7 mouse cellular contexts compared by ENCODE assay signal in genomic region chr13:113515162-113515600, GRCm38 (mm10).
DNase-seq lines count a peak whose midpoint lies in the region; ATAC-seq and TF ChIP-seq lines count a peak whose summit lies in the region.

No protein-coding gene starts in this region.

- H3K9me3 ChIP-seq in midbrain, postnatal 0 days (ENCODE audit: low read length) = no peaks in the 10 kb centered on the region
- no peaks in the 10 kb centered on the region for H3K9me3 ChIP-seq in midbrain, embryonic 13.5 days
- H3K9me3 ChIP-seq in heart, embryonic 15.5 days (replicated peaks) = no peaks in the 10 kb centered on the region
- no peaks in the 10 kb centered on the region for H3K9me3 ChIP-seq in lung, postnatal 0 days (ENCODE audit: low read length)

- H3K27ac ChIP-seq in midbrain, postnatal 0 days (ENCODE audit: low read depth, low read length) = no peak overlapping the region
- no peak overlapping the region for H3K27ac ChIP-seq in midbrain, embryonic 13.5 days
- H3K27ac ChIP-seq in heart, embryonic 15.5 days = peak overlapping the region; percentile 59
- H3K27ac ChIP-seq in lung, postnatal 0 days (ENCODE audit: low read length) = no peak overlapping the region

- TF ChIP-seq CTCF in midbrain, postnatal 0 days (IDR thresholded peaks at IDR 0.05) = peak; percentile 31
- peak; percentile 48 for TF ChIP-seq CTCF in lung, postnatal 0 days (IDR thresholded peaks at IDR 0.05)

- TF ChIP-seq EP300 in lung, postnatal 0 days (IDR thresholded peaks at IDR 0.05) = no peak

- no peaks in the 10 kb centered on the region for H3K27me3 ChIP-seq in midbrain, postnatal 0 days (ENCODE audit: insufficient read depth, low read length)
- H3K27me3 ChIP-seq in midbrain, embryonic 13.5 days = no peaks in the 10 kb centered on the region
- H3K27me3 ChIP-seq in heart, embryonic 15.5 days = no peaks in the 10 kb centered on the region
- H3K27me3 ChIP-seq in lung, postnatal 0 days (replicated peaks; ENCODE audit: insufficient read depth, low read length) = no peaks in the 10 kb centered on the region

- H3K9ac ChIP-seq in midbrain, postnatal 0 days (replicated peaks; ENCODE audit: low read length, poor library complexity, severe bottlenecking) = no peak overlapping the region
- no peak overlapping the region for H3K9ac ChIP-seq in midbrain, embryonic 13.5 days (replicated peaks)
- H3K9ac ChIP-seq in heart, embryonic 15.5 days = no peak overlapping the region
- H3K9ac ChIP-seq in lung, postnatal 0 days (replicated peaks; ENCODE audit: low read depth) = no peak overlapping the region; the same call in 1 of the 2 replicates

- peak; percentile 36 for DNase-seq in midbrain, postnatal 0 days (ENCODE audit: low spot score)
- peak; percentile 65 for DNase-seq in embryo, embryonic 10 days (ENCODE audit: low spot score)
- peak; percentile 56 for DNase-seq in lung, postnatal 0 days (ENCODE audit: low spot score)
- DNase-seq in thymus, postnatal 4 days = peak; percentile 16
- no peak for DNase-seq in spleen, postnatal 4 days (ENCODE audit: low spot score in 2 of 2)

- H3K4me1 ChIP-seq in midbrain, postnatal 0 days (ENCODE audit: insufficient read depth, low read length) = no peaks in the 10 kb centered on the region
- no peaks in the 10 kb centered on the region for H3K4me1 ChIP-seq in midbrain, embryonic 13.5 days (replicated peaks)
- H3K4me1 ChIP-seq in heart, embryonic 15.5 days (replicated peaks) = peaks cover 7% of the 10 kb centered on the region; the same call in 1 of the 2 replicates
- peaks cover 6% of the 10 kb centered on the region for H3K4me1 ChIP-seq in lung, postnatal 0 days (ENCODE audit: insufficient read depth, low read depth, low read length)

- H3K4me3 ChIP-seq in midbrain, postnatal 0 days (ENCODE audit: low read depth, low read length) = no peak overlapping the region
- H3K4me3 ChIP-seq in midbrain, embryonic 13.5 days (replicated peaks) = no peak overlapping the region
- H3K4me3 ChIP-seq in heart, embryonic 15.5 days = no peak overlapping the region
- H3K4me3 ChIP-seq in lung, postnatal 0 days (ENCODE audit: low read depth, low read length) = no peak overlapping the region

- ATAC-seq in midbrain, postnatal 0 days (ENCODE audit: low FRiP score) = no peak
- no peak for ATAC-seq in midbrain, embryonic 13.5 days
- peak; percentile 67; the same call in 1 of the 2 replicates for ATAC-seq in heart, embryonic 15.5 days (replicated peaks; ENCODE audit: insufficient number of reproducible peaks, insufficient read depth, low FRiP score, low read depth)
- peak; percentile 63 for ATAC-seq in lung, postnatal 0 days

- no peak overlapping the region for H3K4me2 ChIP-seq in midbrain, postnatal 0 days (ENCODE audit: low read depth, low read length, poor library complexity, severe bottlenecking)
- no peak overlapping the region for H3K4me2 ChIP-seq in midbrain, embryonic 13.5 days (replicated peaks)
- no peak overlapping the region for H3K4me2 ChIP-seq in heart, embryonic 15.5 days
- no peak overlapping the region for H3K4me2 ChIP-seq in lung, postnatal 0 days (replicated peaks; ENCODE audit: low read depth, low read length)

- 42% methylated on average over 7 of the region's 7 CpGs for WGBS in midbrain, postnatal 0 days
- WGBS in midbrain, embryonic 13.5 days = 62% methylated on average over 7 of the region's 7 CpGs
- 34% methylated on average over 7 of the region's 7 CpGs for WGBS in heart, embryonic 15.5 days
- 21% methylated on average over 7 of the region's 7 CpGs for WGBS in lung, postnatal 0 days

- H3K36me3 ChIP-seq in midbrain, postnatal 0 days (ENCODE audit: insufficient read depth, low read length) = no peaks in the 10 kb centered on the region
- no peaks in the 10 kb centered on the region for H3K36me3 ChIP-seq in midbrain, embryonic 13.5 days
- no peaks in the 10 kb centered on the region for H3K36me3 ChIP-seq in heart, embryonic 15.5 days
- no peaks in the 10 kb centered on the region for H3K36me3 ChIP-seq in lung, postnatal 0 days (ENCODE audit: insufficient read depth, low read length)

Comparison
In these comparisons a context has a peak if more than half of its experiments do, and no peak if none do; other contexts are left out.
1. ATAC-seq: peak in heart, embryonic 15.5 days (single experiment) and lung, postnatal 0 days (single experiment); none in midbrain, postnatal 0 days (single experiment) and midbrain, embryonic 13.5 days (single experiment).
2. DNase-seq: peak in midbrain, postnatal 0 days (single experiment), embryo, embryonic 10 days (single experiment), lung, postnatal 0 days (single experiment) and thymus, postnatal 4 days (single experiment); none in spleen, postnatal 4 days (0 of 2).